Mouse (Mus musculus) forebrain, embryonic 13.5 days (tissue): ENCODE measurements around the gene Pnpla8. TPM values are rescaled to one million over a fixed set of nuclear protein-coding genes. Genes with fewer than 3 reads are reported as not detected.
A peak's percentile ranks its signal among the peaks of the same experiment; 100 is the strongest.
"Not testable (repeated sequence)": the region's sequence is repeated elsewhere in the genome, so short reads cannot be mapped to it uniquely, and the experiment has no call there.

Experiments used
- ATAC-seq: fragments of 200-750 bp; cut with Nextera tagmentation; 2 replicates; pipeline ENCODE4 v1.8.0; 2017
- H3K27ac ChIP-seq: fragments of 300-500 bp; sonication (generic); 2 replicates; pipeline ENCODE4 v1.5.1; 2015; ENCODE audit warnings: inconsistent platforms, mild to moderate bottlenecking, moderate library complexity
- H3K27me3 ChIP-seq: fragments of 300-500 bp; sonication (generic); 2 replicates; pipeline ENCODE4 v1.6.1; 2015; ENCODE audit warnings: mild to moderate bottlenecking, inconsistent platforms
- H3K36me3 ChIP-seq: fragments of 300-500 bp; sonication (generic); 2 replicates; pipeline ENCODE4 v1.6.1; 2015; ENCODE audit warnings: mild to moderate bottlenecking, inconsistent platforms; ENCODE audit not compliant: poor library complexity, severe bottlenecking
- H3K4me1 ChIP-seq: fragments of 300-500 bp; sonication (generic); 2 replicates; pipeline ENCODE4 v1.6.1; 2015; ENCODE audit warnings: inconsistent platforms
- H3K4me2 ChIP-seq: fragments of 300-500 bp; sonication (generic); 2 replicates; pipeline ENCODE4 v1.6.1; 2015; ENCODE audit warnings: inconsistent platforms, mild to moderate bottlenecking, moderate library complexity
- H3K4me3 ChIP-seq: fragments of 300-500 bp; sonication (generic); 2 replicates; pipeline ENCODE4 v1.5.1; 2015; ENCODE audit warnings: mild to moderate bottlenecking, inconsistent platforms
- H3K9ac ChIP-seq: fragments of 300-500 bp; sonication (generic); 2 replicates; pipeline ENCODE4 v1.6.1; 2015; ENCODE audit warnings: mild to moderate bottlenecking, inconsistent platforms
- H3K9me3 ChIP-seq: fragments of 300-500 bp; sonication (generic); replicated peaks from 2 replicates; pipeline ENCODE4 v1.6.1; 2016; ENCODE audit warnings: inconsistent platforms
- WGBS: fragments of 180-500 bp; shearing (Covaris S2); methylation state at CpG from one replicate; pipeline ENCODE4 v1.1.7; 2015; 5-methylcytosine and 5-hydroxymethylcytosine counted together
- polyA plus RNA-seq: library from polyadenylated mRNA; unstranded; fragments of >200 nt; fragmentation: Nextera tagmentation; extraction: Ambion mirVana; gene quantifications from 2 replicates; pipeline ENCODE4 v1.2.1, GENCODE M21; 2015

Pnpla8 gene
- 106 and 116 TPM in 2 replicates for polyA plus RNA-seq

- H3K4me1 ChIP-seq, H3K9me3 ChIP-seq, H3K27ac ChIP-seq, ATAC-seq, H3K36me3 ChIP-seq, H3K27me3 ChIP-seq: not testable (repeated sequence)
- WGBS = 91% methylated on average over 2 of the region's 2 CpGs
- H3K4me3 ChIP-seq = peak within 1 kb of the TSS; percentile 60
- H3K4me2 ChIP-seq = peak within 1 kb of the TSS; percentile 82
- peak within 1 kb of the TSS; percentile 73 for H3K9ac ChIP-seq
Measured at GRCm38 (mm10) chr12:44221070-44221469, at the start of gene Pnpla8. TSS of gene Pnpla8 (plus strand) at chr12:44221370.

- peak; percentile 37 for ATAC-seq
Measured at GRCm38 (mm10) chr12:44176331-44177037, 44.7 kb upstream of the Pnpla8 start.

DNA sequence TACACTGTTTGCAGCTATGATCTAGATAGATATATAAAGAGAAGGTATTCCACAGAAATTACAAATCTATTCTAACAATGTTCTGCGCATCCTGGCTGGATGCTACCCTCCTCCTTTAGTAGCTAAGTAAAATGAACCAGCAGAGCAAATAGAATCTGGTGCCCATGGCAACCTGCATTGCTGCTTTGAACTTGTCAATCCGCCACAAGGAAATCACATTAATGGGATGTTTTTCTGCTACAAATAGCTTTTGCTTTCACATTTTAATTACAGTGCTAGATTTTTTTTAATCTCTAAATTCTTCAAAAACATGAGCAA is 44.2 kb upstream of the Pnpla8 start:
- ATAC-seq = 0 out of 2 replicates have a peak, but pooled peaks have one; percentile 22
- Histone ChIP-seq H3K4me3 (no peak overlapping the region), H3K4me2 (peak overlapping the region; percentile 27; the same call in 1 of the 2 replicates), H3K9ac (no peak overlapping the region), H3K27ac (no peak overlapping the region; the same call in 1 of the 2 replicates), H3K9me3 (no peaks in the 10 kb centered on the region), H3K4me1 (peaks cover 15% of the 10 kb centered on the region), H3K27me3 (no peaks in the 10 kb centered on the region), H3K36me3 (no peaks in the 10 kb centered on the region)
- WGBS = 28% methylated on average over 2 of the region's 2 CpGs

More at GRCm38 (mm10) chr12:44176331-44177037, 44.7 kb upstream of the Pnpla8 start:
- Histone ChIP-seq H3K36me3 (no peaks in the 10 kb centered on the region), H3K9ac (no peak overlapping the region), H3K27me3 (no peaks in the 10 kb centered on the region), H3K4me3 (no peak overlapping the region), H3K9me3 (no peaks in the 10 kb centered on the region), H3K4me1 (peaks cover 15% of the 10 kb centered on the region), H3K4me2 (peak overlapping the region; percentile 27), H3K27ac (peak overlapping the region; percentile 55)
- WGBS = 29% methylated on average over 10 of the region's 10 CpGs

DNA sequence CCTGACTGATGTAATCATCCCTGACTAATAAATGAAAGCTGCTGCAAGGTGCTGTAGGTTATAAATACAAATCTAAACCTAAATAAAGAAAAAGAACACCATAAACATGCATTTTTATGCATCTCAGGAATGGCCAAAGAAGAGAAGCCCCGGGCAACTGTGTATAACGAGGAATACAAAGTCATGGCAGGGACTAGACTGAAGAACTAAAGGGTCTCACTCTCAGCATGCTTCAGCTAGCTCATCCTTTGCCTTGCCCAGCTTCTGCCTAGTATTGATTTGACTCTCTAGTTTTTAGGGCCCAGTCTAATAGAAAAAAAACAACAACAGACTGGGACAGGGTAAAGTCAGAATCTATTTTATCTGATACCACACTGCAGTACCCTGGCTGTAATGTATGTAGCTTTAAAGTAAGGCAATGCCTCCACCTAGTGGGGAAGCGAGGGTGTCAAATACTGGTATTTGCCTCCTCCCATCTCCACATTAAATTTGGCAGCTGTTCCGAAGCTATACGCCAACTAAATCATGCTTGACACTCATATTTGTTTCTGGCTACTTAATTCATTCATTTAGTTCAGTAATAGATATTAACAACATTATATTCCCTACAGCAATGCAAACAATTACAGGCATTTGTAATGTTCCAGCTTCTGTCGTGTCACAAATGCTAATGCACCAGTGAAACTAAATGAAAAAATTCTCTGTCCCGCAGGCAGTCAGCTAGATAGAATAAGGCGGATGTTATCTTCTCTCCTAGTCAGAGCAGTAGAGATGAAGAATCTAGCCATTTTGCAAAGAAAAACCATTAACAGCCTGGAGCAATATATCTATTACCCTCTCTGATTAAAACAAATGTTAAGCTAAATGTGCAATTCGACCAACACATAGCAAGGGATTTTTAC is 39.8 kb upstream of the Pnpla8 start:
- Histone ChIP-seq H3K4me3 (no peak overlapping the region), H3K27me3 (no peaks in the 10 kb centered on the region), H3K36me3 (no peaks in the 10 kb centered on the region), H3K4me1 (peaks cover 7% of the 10 kb centered on the region), H3K27ac (no peak overlapping the region), H3K9ac (no peak overlapping the region), H3K9me3 (no peaks in the 10 kb centered on the region), H3K4me2 (no peak overlapping the region)
- 50% methylated on average over 9 of the region's 9 CpGs for WGBS
- peak; percentile 94 for ATAC-seq

DNA sequence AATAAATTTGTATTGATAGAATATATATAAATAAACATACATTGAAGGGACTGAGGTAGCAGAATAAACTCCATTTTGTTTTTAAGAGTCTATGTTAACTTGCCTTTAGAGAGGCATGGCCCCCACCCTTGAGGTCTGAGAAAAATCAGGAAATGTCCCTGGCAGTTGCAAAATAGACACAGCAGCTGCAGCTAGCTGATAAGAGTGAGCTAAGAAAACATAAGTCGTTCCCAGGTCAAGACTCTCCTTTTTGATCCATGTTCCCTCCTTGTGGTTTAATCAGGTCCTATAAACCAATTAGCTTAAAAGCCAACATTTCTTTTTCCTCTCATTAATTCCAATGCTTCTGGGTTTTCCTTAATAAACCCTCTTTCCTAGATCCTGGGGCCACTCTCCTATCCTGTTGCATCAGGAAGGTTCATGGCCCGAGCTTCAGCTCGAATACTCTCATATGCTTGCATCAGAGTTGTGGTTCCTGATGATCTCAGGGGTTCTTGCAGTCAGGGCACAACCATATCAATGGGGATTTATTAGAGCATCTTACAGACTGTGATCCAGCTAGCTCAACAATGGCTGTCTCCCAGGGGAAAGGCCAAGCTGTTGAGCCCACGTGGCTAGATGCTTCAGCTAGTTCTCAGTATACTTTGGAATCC is 23.2 kb upstream of the Pnpla8 start:
- Histone ChIP-seq H3K27me3 (no peaks in the 10 kb centered on the region), H3K36me3 (0 out of 2 replicates have a peak, but pooled peaks cover 9% of the 10 kb centered on the region), H3K9ac (no peak overlapping the region), H3K9me3 (no peaks in the 10 kb centered on the region), H3K4me2 (no peak overlapping the region), H3K4me1 (no peaks in the 10 kb centered on the region), H3K4me3 (no peak overlapping the region), H3K27ac (no peak overlapping the region)
- 86% methylated on average over 4 of the region's 4 CpGs for WGBS
- no peak for ATAC-seq

- Histone ChIP-seq H3K4me3 (peak overlapping the region; percentile 89), H3K27ac (peak overlapping the region; percentile 77), H3K9me3 (no peaks in the 10 kb centered on the region), H3K9ac (peak overlapping the region; percentile 93), H3K4me1 (peaks cover 13% of the 10 kb centered on the region), H3K36me3 (peaks cover 8% of the 10 kb centered on the region), H3K4me2 (peak overlapping the region; percentile 75), H3K27me3 (no peaks in the 10 kb centered on the region)
- ATAC-seq = no peak
- WGBS = under 1% methylated on average over 37 of the region's 37 CpGs
Measured at GRCm38 (mm10) chr12:44209141-44209823, 11.9 kb upstream of the Pnpla8 start.

GRCm38 (mm10) chr12:44209824-44210752 is 11.1 kb upstream of the Pnpla8 start, which contains the start of gene Dnajb9:
TSS of gene Dnajb9 (minus strand) at chr12:44210326.
- Histone ChIP-seq H3K4me1 (peaks cover 13% of the 10 kb centered on the region), H3K9ac (peak within 1 kb of the TSS; percentile 93), H3K9me3 (no peaks in the 10 kb centered on the region), H3K27ac (peak within 1 kb of the TSS; percentile 77), H3K36me3 (peaks cover 8% of the 10 kb centered on the region), H3K4me3 (peak within 1 kb of the TSS; percentile 89), H3K27me3 (no peaks in the 10 kb centered on the region), H3K4me2 (peak within 1 kb of the TSS; percentile 75)
- ATAC-seq = peak; percentile 99
- under 1% methylated on average over 76 of the region's 77 CpGs for WGBS

DNA sequence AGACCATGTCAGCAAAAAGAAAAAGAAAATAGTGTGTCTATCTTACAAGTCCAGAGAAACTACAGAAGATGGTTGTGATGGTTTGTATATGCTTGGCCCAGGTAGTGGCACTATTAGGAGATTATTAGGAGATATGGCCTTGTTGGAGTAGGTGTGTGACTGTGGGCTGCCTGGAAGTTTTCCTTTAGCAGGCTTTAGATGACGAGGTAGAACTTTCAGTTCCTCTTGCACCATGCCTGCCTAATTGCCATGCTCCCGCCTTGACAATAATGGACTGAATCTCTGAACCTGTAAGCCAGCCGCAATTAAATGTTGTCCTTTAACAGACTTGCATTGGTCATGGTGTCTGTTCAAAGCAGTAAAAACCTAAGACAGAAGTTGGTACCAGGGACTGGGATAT is 9.6 kb upstream of the Pnpla8 start:
- ATAC-seq = no peak
- H3K9ac ChIP-seq = no peak overlapping the region
- 95% methylated on average over 3 of the region's 3 CpGs for WGBS

DNA sequence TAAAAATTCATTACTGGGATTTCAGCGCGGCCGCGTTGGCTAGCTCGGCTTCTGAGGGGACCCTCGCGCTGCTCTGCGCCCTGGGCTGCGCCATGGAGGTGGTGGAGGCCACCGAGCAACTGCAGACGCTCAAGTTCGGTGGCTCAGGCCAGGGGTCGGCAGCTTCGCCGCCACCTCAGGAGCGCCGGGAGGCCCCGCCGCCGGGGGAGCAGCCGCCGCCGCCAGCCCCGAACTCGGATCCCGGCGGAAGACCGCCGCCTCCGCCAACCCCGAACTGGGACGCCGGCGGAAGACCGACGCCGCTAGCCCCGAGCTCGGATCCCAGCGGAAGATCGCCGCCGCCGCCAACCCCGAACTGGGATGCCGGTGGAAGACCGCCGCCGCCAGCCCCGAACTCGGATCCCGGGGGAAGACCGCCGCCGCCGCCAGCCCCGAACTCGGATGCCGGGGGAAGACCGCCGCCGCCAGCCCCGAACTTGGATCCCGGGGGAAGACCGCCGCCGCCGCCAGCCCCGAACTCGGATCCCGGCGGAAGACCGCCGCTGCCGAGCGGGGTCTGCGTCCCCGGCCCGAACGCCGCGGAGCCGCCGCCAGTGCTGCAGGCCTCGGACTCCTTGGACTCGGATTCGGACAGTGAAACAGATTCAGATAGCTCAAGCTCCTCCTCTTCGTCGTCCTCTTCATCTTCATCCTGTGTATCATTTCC is 634 bp downstream of the Pnpla8 start:
- peak overlapping the region; percentile 60 for H3K4me3 ChIP-seq
- peak; percentile 55; the same call in 1 of the 2 replicates for ATAC-seq
- peak overlapping the region; percentile 82 for H3K4me2 ChIP-seq
- H3K27ac ChIP-seq = no peak overlapping the region
- H3K36me3 ChIP-seq = no peaks in the 10 kb centered on the region
- no peaks in the 10 kb centered on the region for H3K4me1 ChIP-seq
- WGBS = 2% methylated on average over 61 of the region's 89 CpGs
- peak overlapping the region; percentile 73 for H3K9ac ChIP-seq
- no peaks in the 10 kb centered on the region for H3K9me3 ChIP-seq
- no peaks in the 10 kb centered on the region for H3K27me3 ChIP-seq

More for the DNA sequence above, 9.6 kb upstream of the Pnpla8 start:
- no peak overlapping the region for H3K4me3 ChIP-seq
- H3K27me3 ChIP-seq = no peaks in the 10 kb centered on the region
- H3K4me1 ChIP-seq = peaks cover 13% of the 10 kb centered on the region
- no peaks in the 10 kb centered on the region for H3K36me3 ChIP-seq
- no peak overlapping the region for H3K27ac ChIP-seq
- H3K4me2 ChIP-seq = no peak overlapping the region
- no peaks in the 10 kb centered on the region for H3K9me3 ChIP-seq

- ATAC-seq = 0 out of 2 replicates have a peak, but pooled peaks have one; percentile 38
- WGBS = 68% methylated on average over 3 of the region's 3 CpGs
- no peak overlapping the region for H3K9ac ChIP-seq
- no peaks in the 10 kb centered on the region for H3K9me3 ChIP-seq
- no peaks in the 10 kb centered on the region for H3K27me3 ChIP-seq
- H3K4me3 ChIP-seq = no peak overlapping the region
- H3K4me2 ChIP-seq = no peak overlapping the region
- H3K27ac ChIP-seq = no peak overlapping the region
- no peaks in the 10 kb centered on the region for H3K36me3 ChIP-seq
- no peaks in the 10 kb centered on the region for H3K4me1 ChIP-seq
Measured at GRCm38 (mm10) chr12:44223044-44223443, 1.9 kb downstream of the Pnpla8 start.
